Comparison of ENCODE assay signal across 32 mouse cellular contexts in the genomic region with DNA sequence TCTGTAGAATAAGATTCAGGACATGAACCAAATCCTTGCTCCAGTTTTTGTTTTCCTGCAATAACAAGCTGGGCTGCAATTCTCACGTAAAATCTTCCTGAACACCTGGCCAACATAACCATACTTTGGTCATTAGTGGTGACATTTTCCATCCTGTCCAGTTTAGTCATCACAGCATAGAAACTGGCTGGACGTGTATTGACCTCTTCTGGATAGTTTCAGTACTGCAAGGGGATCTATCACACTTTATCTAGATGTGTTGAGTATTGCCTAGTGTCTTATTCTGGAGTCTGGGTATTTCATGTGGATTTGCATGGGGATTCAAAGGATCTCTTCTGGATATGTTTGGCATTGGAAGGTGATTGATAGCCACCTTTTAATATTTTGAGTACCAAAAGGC. TPM values are rescaled to one million over a fixed set of nuclear protein-coding genes. Genes with fewer than 3 reads are reported as not detected.
DNase-seq lines count a peak whose midpoint lies in the region; ATAC-seq and TF ChIP-seq lines count a peak whose summit lies in the region.
"Not testable (repeated sequence)": the region's sequence is repeated elsewhere in the genome, so short reads cannot be mapped to it uniquely, and the experiment has no call there.
"Had no signal": no experiment of that assay in that cellular context is flagged by ENCODE, and none has a peak within 500 bp of the region (broad histone marks: within the 10 kb centered on the region; RNA-seq: fewer than 3 reads in every experiment).

No protein-coding gene starts in this region.

- not testable (repeated sequence) for DNase-seq in CH12.LX (ENCODE audit: extremely low read depth); hindbrain, postnatal 0 days (ENCODE audit: low spot score); layer of hippocampus, adult 2 months (ENCODE audit: low spot score in 2 of 2); liver, postnatal 0 days; stomach, postnatal 0 days (ENCODE audit: low spot score)
- DNase-seq in ZHBTc4 (ENCODE audit: low read depth, low spot score), result peak; percentile 1
- DNase-seq in embryo, embryonic 11 days, result peak; percentile 0
- peak; percentile 0 for DNase-seq in lung, postnatal 36 days

- TF ChIP-seq RAD21 in CH12.LX (IDR thresholded peaks at IDR 0.05; ENCODE audit: low read depth, low read length), result peak; percentile 27

- H3K4me1 ChIP-seq in CH12.LX (ENCODE audit: control insufficient read depth in 1 of 2, insufficient read depth in 2 of 2); hindbrain, postnatal 0 days (ENCODE audit: insufficient read depth, low read length); liver, postnatal 0 days (ENCODE audit: insufficient read depth); stomach, postnatal 0 days (replicated peaks; ENCODE audit: control insufficient read depth, insufficient read depth): not testable (repeated sequence)

- H3K4me2 ChIP-seq in CH12.LX (ENCODE audit: insufficient read depth, low read depth, poor library complexity, severe bottlenecking); hindbrain, postnatal 0 days (ENCODE audit: low read depth, low read length); liver, postnatal 0 days (ENCODE audit: low read depth, low read length); stomach, postnatal 0 days (replicated peaks; ENCODE audit: low read depth): not testable (repeated sequence)

- not testable (repeated sequence) for H3K27ac ChIP-seq in CH12.LX (ENCODE audit: insufficient read depth, low read depth); hindbrain, postnatal 0 days; layer of hippocampus, adult 2 months; liver, postnatal 0 days (ENCODE audit: low read depth); stomach, postnatal 0 days (replicated peaks)

- H3K27me3 ChIP-seq in CH12.LX (replicated peaks); hindbrain, postnatal 0 days (ENCODE audit: insufficient read depth, low read length); liver, postnatal 0 days (ENCODE audit: insufficient read depth, low read length); stomach, postnatal 0 days (ENCODE audit: control insufficient read depth, insufficient read depth, low read length): not testable (repeated sequence)

- not testable (repeated sequence) for H3K4me3 ChIP-seq in CH12.LX (replicated peaks in 1 of 3; ENCODE audit: low read depth in 2 of 3, low read length in 2 of 3, poor library complexity in 1 of 3); hindbrain, postnatal 0 days (ENCODE audit: low read length); layer of hippocampus, adult 2 months; liver, postnatal 0 days (ENCODE audit: low read depth, low read length); stomach, postnatal 0 days (ENCODE audit: low read depth, low read length)

- in situ Hi-C loops in CH12.LX (cut with MboI; ENCODE audit: low pct_ligation_motif_present, low pct_unique_long_range_greater_than_20kb, low sequenced_read_pairs), result not testable (repeated sequence)

- peak; percentile 11 to 28; a peak in 2 of 4 replicates for TF ChIP-seq CTCF in CH12.LX (conservative IDR thresholded peaks at IDR 0.05 in 1 of 2, IDR thresholded peaks at IDR 0.05 in 1 of 2; ENCODE audit: low read depth in 2 of 2, low read length in 2 of 2)
- peak; percentile 59 for TF ChIP-seq CTCF in hindbrain, postnatal 0 days (IDR thresholded peaks at IDR 0.05; ENCODE audit: low read depth)
- TF ChIP-seq CTCF in layer of hippocampus, adult 2 months (conservative IDR thresholded peaks at IDR 0.05), result peak; percentile 39
- peak; percentile 25 for TF ChIP-seq CTCF in liver, postnatal 0 days (IDR thresholded peaks at IDR 0.05; ENCODE audit: low read depth)
- peak; percentile 56 for TF ChIP-seq CTCF in stomach, postnatal 0 days (IDR thresholded peaks at IDR 0.05; ENCODE audit: low read depth)

- ATAC-seq in hindbrain, postnatal 0 days; liver, postnatal 0 days; stomach, postnatal 0 days (ENCODE audit: low FRiP score, low TSS enrichment): not testable (repeated sequence)

- H3K36me3 ChIP-seq in CH12.LX (replicated peaks in 1 of 2; ENCODE audit: control insufficient read depth in 1 of 2, insufficient read depth in 1 of 2, low read length in 1 of 2); hindbrain, postnatal 0 days (ENCODE audit: insufficient read depth, low read length); liver, postnatal 0 days (replicated peaks; ENCODE audit: insufficient read depth, low read length); stomach, postnatal 0 days (ENCODE audit: control insufficient read depth, insufficient read depth, low read length): not testable (repeated sequence)

- H3K79me2 ChIP-seq in CH12.LX (replicated peaks; ENCODE audit: control insufficient read depth, extremely low read depth, insufficient read depth, poor library complexity, severe bottlenecking), result not testable (repeated sequence)

- H3K9me3 ChIP-seq in CH12.LX (replicated peaks; ENCODE audit: low read length); hindbrain, postnatal 0 days (ENCODE audit: low read length); liver, postnatal 0 days (ENCODE audit: low read length); stomach, postnatal 0 days (ENCODE audit: control insufficient read depth, low read length): not testable (repeated sequence)

- dilution Hi-C loops in CH12.LX (cut with MboI; ENCODE audit: extremely low pct_ligation_motif_present, extremely low pct_unique_long_range_greater_than_20kb, low sequenced_read_pairs), result not testable (repeated sequence)

- TF ChIP-seq EP300 in CH12.LX (IDR thresholded peaks at IDR 0.05; ENCODE audit: low read length); liver, postnatal 0 days (IDR thresholded peaks at IDR 0.05; ENCODE audit: low read depth); stomach, postnatal 0 days (optimal IDR thresholded peaks at IDR 0.05): not testable (repeated sequence)

- WGBS in hindbrain, postnatal 0 days, result 38% methylated on average over 2 of the region's 2 CpGs
- 0% methylated on average over 1 of the region's 2 CpGs for WGBS in liver, postnatal 0 days (ENCODE audit: insufficient replicate concordance)
- 18% methylated on average over 2 of the region's 2 CpGs for WGBS in stomach, postnatal 0 days

- not testable (repeated sequence) for H3K9ac ChIP-seq in CH12.LX (ENCODE audit: insufficient read depth, low read depth); hindbrain, postnatal 0 days (replicated peaks; ENCODE audit: low read length); liver, postnatal 0 days (replicated peaks); stomach, postnatal 0 days (ENCODE audit: low read length)

- not testable (repeated sequence) for TF ChIP-seq POLR2A in CH12.LX (IDR thresholded peaks at IDR 0.05; ENCODE audit: low read depth, low read length)

RNA-seq across cellular contexts. Expression of gene Gm8229, which starts 3.7 kb away (rescaled TPM):
- not detected in 2 replicates for total RNA-seq in CH12.LX (2012; rRNA removed)
- total RNA-seq in CH12.LX (2014; rRNA removed), result not detected in 2 replicates
- polyA plus RNA-seq in CH12.LX (2012; ENCODE audit: insufficient read length, low read depth), result 0.33 TPM in 1 of 2 replicates, not detected in the other
- not detected in 2 replicates for total RNA-seq in hindbrain, postnatal 0 days (2014; rRNA removed)
- not detected in 2 replicates for polyA plus RNA-seq in hindbrain, postnatal 0 days (2015; fragmentation: Nextera tagmentation; extraction: Ambion mirVana)
- total RNA-seq in layer of hippocampus, adult 2 months (2021), result not detected
- not detected in 2 replicates for polyA plus RNA-seq in liver, postnatal 0 days (2015; fragmentation: Nextera tagmentation; extraction: Ambion mirVana)
- polyA plus RNA-seq in stomach, postnatal 0 days (2015; fragmentation: Nextera tagmentation; extraction: Ambion mirVana), result not detected in 2 replicates
- total RNA-seq: adrenal gland, adult 18-20 months; adrenal gland, postnatal 10 days; adrenal gland, postnatal 36 days; gastrocnemius, adult 2 months; gastrocnemius, postnatal 14 days; gastrocnemius, postnatal 4 days; heart, adult 8-10 months; heart, postnatal 10 days; heart, postnatal 36 days; MEL had no signal
- polyA plus RNA-seq: cerebellum, adult 2 months; cortical plate, adult 2 months; embryonic facial prominence, embryonic 11.5 days; embryonic facial prominence, embryonic 14.5 days; forebrain, embryonic 10.5 days; forebrain, embryonic 13.5 days; forebrain, embryonic 16.5 days; frontal cortex, adult 2 months; heart, embryonic 11.5 days; heart, embryonic 14.5 days; hindbrain, embryonic 10.5 days; hindbrain, embryonic 13.5 days; hindbrain, embryonic 16.5 days; inflammation-experienced regulatory T-cells, adult 6 months had no signal

RNA-seq across cellular contexts. Expression of gene Gm5930, which starts 23.0 kb away (rescaled TPM):
- total RNA-seq in CH12.LX (2012; rRNA removed), result 2.1 and 2.8 TPM in 2 replicates
- 3.1 and 3.6 TPM in 2 replicates for total RNA-seq in CH12.LX (2014; rRNA removed)
- polyA plus RNA-seq in CH12.LX (2012; ENCODE audit: insufficient read length, low read depth), result 1.3 TPM in 2 replicates
- not detected in 2 replicates for total RNA-seq in hindbrain, postnatal 0 days (2014; rRNA removed)
- polyA plus RNA-seq in hindbrain, postnatal 0 days (2015; fragmentation: Nextera tagmentation; extraction: Ambion mirVana), result not detected in 2 replicates
- total RNA-seq in layer of hippocampus, adult 2 months (2021), result not detected
- polyA plus RNA-seq in liver, postnatal 0 days (2015; fragmentation: Nextera tagmentation; extraction: Ambion mirVana), result not detected in 2 replicates
- not detected in 2 replicates for polyA plus RNA-seq in stomach, postnatal 0 days (2015; fragmentation: Nextera tagmentation; extraction: Ambion mirVana)
- total RNA-seq: adrenal gland, adult 18-20 months; adrenal gland, postnatal 10 days; adrenal gland, postnatal 36 days; gastrocnemius, adult 2 months; gastrocnemius, postnatal 14 days; gastrocnemius, postnatal 4 days; heart, adult 8-10 months; heart, postnatal 10 days; heart, postnatal 36 days; MEL had no signal
- polyA plus RNA-seq: cerebellum, adult 2 months; cortical plate, adult 2 months; embryonic facial prominence, embryonic 11.5 days; embryonic facial prominence, embryonic 14.5 days; forebrain, embryonic 10.5 days; forebrain, embryonic 13.5 days; forebrain, embryonic 16.5 days; frontal cortex, adult 2 months; heart, embryonic 11.5 days; heart, embryonic 14.5 days; hindbrain, embryonic 10.5 days; hindbrain, embryonic 13.5 days; hindbrain, embryonic 16.5 days; inflammation-experienced regulatory T-cells, adult 6 months had no signal

RNA-seq across cellular contexts. Expression of gene Gm3371, which starts 49.1 kb away (rescaled TPM):
- total RNA-seq in CH12.LX (2012; rRNA removed) (not detected in 2 replicates), CH12.LX (2014; rRNA removed) (0.34 TPM in 1 of 2 replicates, not detected in the other)
- not detected in 2 replicates for polyA plus RNA-seq in CH12.LX (2012; ENCODE audit: insufficient read length, low read depth)
- not detected in 2 replicates for total RNA-seq in hindbrain, postnatal 0 days (2014; rRNA removed)
- polyA plus RNA-seq in hindbrain, postnatal 0 days (2015; fragmentation: Nextera tagmentation; extraction: Ambion mirVana), result not detected in 2 replicates
- not detected for total RNA-seq in layer of hippocampus, adult 2 months (2021)
- polyA plus RNA-seq in liver, postnatal 0 days (2015; fragmentation: Nextera tagmentation; extraction: Ambion mirVana), result not detected in 2 replicates
- polyA plus RNA-seq in stomach, postnatal 0 days (2015; fragmentation: Nextera tagmentation; extraction: Ambion mirVana), result not detected in 2 replicates
- total RNA-seq: adrenal gland, adult 18-20 months; adrenal gland, postnatal 10 days; adrenal gland, postnatal 36 days; gastrocnemius, adult 2 months; gastrocnemius, postnatal 14 days; gastrocnemius, postnatal 4 days; heart, adult 8-10 months; heart, postnatal 10 days; heart, postnatal 36 days; MEL had no signal
- polyA plus RNA-seq: cerebellum, adult 2 months; cortical plate, adult 2 months; embryonic facial prominence, embryonic 11.5 days; embryonic facial prominence, embryonic 14.5 days; forebrain, embryonic 10.5 days; forebrain, embryonic 13.5 days; forebrain, embryonic 16.5 days; frontal cortex, adult 2 months; heart, embryonic 11.5 days; heart, embryonic 14.5 days; hindbrain, embryonic 10.5 days; hindbrain, embryonic 13.5 days; hindbrain, embryonic 16.5 days; inflammation-experienced regulatory T-cells, adult 6 months had no signal
